Mouse (Mus musculus) megakaryocyte, embryonic 14.5 days (primary cell): Measurements from ENCODE around the gene Fkbp5. TPM values are rescaled to one million over a fixed set of nuclear protein-coding genes. Genes with fewer than 3 reads are reported as not detected.

Experiments used
- H3K27me3 ChIP-seq: replicated peaks from 2 replicates; pipeline ENCODE3; 2012; ENCODE audit warnings: inconsistent platforms
- H3K36me3 ChIP-seq: replicated peaks from 2 replicates; pipeline ENCODE3; 2012; ENCODE audit warnings: low read length, inconsistent platforms, mixed read lengths
- H3K4me1 ChIP-seq: 2 replicates; pipeline ENCODE4 v1.6.1; 2012; ENCODE audit warnings: inconsistent platforms
- H3K4me3 ChIP-seq: replicated peaks from 2 replicates; pipeline ENCODE3; 2012; ENCODE audit warnings: moderate library complexity, mild to moderate bottlenecking, inconsistent platforms
- H3K9me3 ChIP-seq: 2 replicates; pipeline ENCODE4 v1.6.1; 2012; ENCODE audit warnings: inconsistent platforms
- FLI1 ChIP-seq: IDR thresholded peaks from 2 replicates; pipeline ENCODE4 v1.6.1; 2012; ENCODE audit warnings: low read length, inconsistent platforms, mixed read lengths
- GATA1 ChIP-seq: IDR thresholded peaks from 3 replicates; pipeline ENCODE4 v1.6.1; 2012; ENCODE audit warnings: mixed read lengths, low read length, inconsistent platforms, borderline replicate concordance
- polyA plus RNA-seq: library from polyadenylated mRNA; stranded (reverse); fragments of >175 nt; gene quantifications from 2 replicates; pipeline ENCODE4 v1.2.3, GENCODE M21; 2012; ENCODE audit warnings: low replicate concordance; ENCODE audit not compliant: insufficient read depth

Fkbp5 gene
- polyA plus RNA-seq, 1 experiment = 25.1 TPM

GRCm38 (mm10) chr17:28546925-28547324 is 29.6 kb upstream of the Fkbp5 start:
- Histone ChIP-seq H3K4me1 (no peaks in the 10 kb centered on the region), H3K9me3 (peaks cover 12% of the 10 kb centered on the region), H3K36me3 (no peaks in the 10 kb centered on the region), H3K4me3 (no peak overlapping the region), H3K27me3 (peaks cover 46% of the 10 kb centered on the region)
- TF ChIP-seq GATA1 (no peak), FLI1 (no peak)

DNA sequence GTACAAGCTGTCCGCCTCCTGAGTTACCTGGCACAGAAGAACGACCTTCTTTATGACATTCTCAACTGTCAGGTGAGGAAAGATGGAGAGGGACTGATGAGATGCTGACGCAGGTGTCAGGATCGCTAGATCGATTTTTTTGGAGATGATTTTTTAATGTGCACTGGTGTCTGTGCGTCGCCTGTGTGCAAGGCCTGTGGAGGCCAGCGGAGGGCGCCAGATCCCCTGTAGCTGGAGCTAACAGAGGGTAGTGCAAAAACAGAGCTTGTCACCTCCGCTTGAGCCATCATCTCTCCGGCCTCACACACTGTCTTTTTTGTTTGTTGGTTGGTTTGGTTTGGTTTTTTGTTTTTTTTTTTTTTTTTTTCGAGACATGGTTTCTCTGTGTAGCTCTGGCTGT is 20.6 kb upstream of the Fkbp5 start:
- peaks cover 31% of the 10 kb centered on the region for H3K27me3 ChIP-seq
- H3K36me3 ChIP-seq = no peaks in the 10 kb centered on the region
- H3K4me3 ChIP-seq = no peak overlapping the region
- TF ChIP-seq GATA1 (no peak), FLI1 (no peak)
- no peaks in the 10 kb centered on the region; the same call in 1 of the 2 replicates for H3K4me1 ChIP-seq
- peaks cover 51% of the 10 kb centered on the region for H3K9me3 ChIP-seq

- TF ChIP-seq GATA1 (no peak), FLI1 (no peak)
- peak overlapping the region; percentile 14 for H3K4me3 ChIP-seq
- H3K9me3 ChIP-seq = peaks cover 15% of the 10 kb centered on the region
- H3K4me1 ChIP-seq = peaks cover 10% of the 10 kb centered on the region
- H3K27me3 ChIP-seq = peaks cover 48% of the 10 kb centered on the region
- H3K36me3 ChIP-seq = no peaks in the 10 kb centered on the region
Measured at GRCm38 (mm10) chr17:28533327-28533726, 16.0 kb upstream of the Fkbp5 start.

DNA sequence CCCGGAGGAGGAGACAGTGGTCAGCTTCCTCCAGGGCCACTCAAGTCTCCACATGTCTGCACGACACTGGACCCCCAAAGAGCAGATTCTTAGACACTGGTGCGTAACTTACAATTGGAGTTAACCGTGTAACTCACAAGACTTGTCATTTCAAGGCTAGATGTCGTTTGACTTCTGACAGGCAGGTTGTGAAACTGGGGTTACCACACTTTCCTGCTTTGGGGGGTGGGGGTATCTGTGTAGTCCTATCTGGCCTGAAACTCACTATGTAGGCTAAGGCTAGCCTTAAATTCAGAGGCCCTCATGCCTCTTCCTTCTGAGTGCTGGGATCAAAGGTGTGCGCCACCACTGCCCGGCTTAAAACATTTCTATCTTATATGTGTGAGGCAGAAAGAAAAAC is 15.2 kb upstream of the Fkbp5 start:
- no peak for TF ChIP-seq FLI1
- no peak for TF ChIP-seq GATA1
- Histone ChIP-seq H3K36me3 (no peaks in the 10 kb centered on the region), H3K4me3 (no peak overlapping the region), H3K4me1 (peaks cover 18% of the 10 kb centered on the region), H3K27me3 (peaks cover 43% of the 10 kb centered on the region), H3K9me3 (peaks cover 9% of the 10 kb centered on the region)

DNA sequence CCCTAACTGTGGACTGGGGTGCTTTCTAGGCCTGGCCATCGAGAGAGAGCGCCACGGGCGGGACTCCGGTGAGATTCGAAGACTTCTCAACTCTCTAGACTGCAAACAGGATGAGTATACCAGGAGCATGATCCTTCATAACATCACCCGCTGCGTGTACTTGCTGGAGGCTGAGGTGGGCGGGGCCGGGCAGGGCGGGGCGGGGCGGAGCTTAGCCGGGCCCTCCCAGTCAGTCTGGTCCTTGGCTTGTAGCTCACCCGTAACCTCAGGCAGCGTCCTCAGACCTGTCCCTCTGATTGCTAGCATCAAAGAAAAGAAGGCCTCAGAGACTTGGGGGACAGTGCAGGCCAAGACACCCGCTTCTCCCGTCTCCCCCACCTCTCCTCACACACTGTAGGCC is 14.6 kb upstream of the Fkbp5 start:
- peaks cover 3% of the 10 kb centered on the region for H3K9me3 ChIP-seq

GRCm38 (mm10) chr17:28530506-28530905 is 13.2 kb upstream of the Fkbp5 start, which contains the start of gene Armc12:
TSS of gene Armc12 (plus strand) at chr17:28530806.
- no peak for TF ChIP-seq FLI1
- TF ChIP-seq GATA1 = no peak

More for the DNA sequence above, 14.6 kb upstream of the Fkbp5 start:
- no peaks in the 10 kb centered on the region for H3K36me3 ChIP-seq
- H3K4me3 ChIP-seq = no peak overlapping the region
- TF ChIP-seq GATA1 = no peak
- no peak for TF ChIP-seq FLI1
- peaks cover 24% of the 10 kb centered on the region for H3K4me1 ChIP-seq
- H3K27me3 ChIP-seq = peaks cover 37% of the 10 kb centered on the region

GRCm38 (mm10) chr17:28529116-28529515 is 11.8 kb upstream of the Fkbp5 start:
- H3K4me3 ChIP-seq = no peak overlapping the region
- no peaks in the 10 kb centered on the region for H3K36me3 ChIP-seq
- TF ChIP-seq GATA1 (no peak), FLI1 (no peak)
- peaks cover 3% of the 10 kb centered on the region for H3K9me3 ChIP-seq
- peaks cover 35% of the 10 kb centered on the region for H3K27me3 ChIP-seq
- H3K4me1 ChIP-seq = peaks cover 40% of the 10 kb centered on the region

More at GRCm38 (mm10) chr17:28530506-28530905, 13.2 kb upstream of the Fkbp5 start, which contains the start of gene Armc12:
- Histone ChIP-seq H3K36me3 (no peaks in the 10 kb centered on the region), H3K9me3 (peaks cover 3% of the 10 kb centered on the region), H3K4me1 (peaks cover 28% of the 10 kb centered on the region), H3K27me3 (peaks cover 33% of the 10 kb centered on the region), H3K4me3 (no peak within 1 kb of the TSS)

- TF ChIP-seq FLI1 (no peak), GATA1 (no peak)
- peak overlapping the region; percentile 83 for H3K4me3 ChIP-seq
- H3K27me3 ChIP-seq = peaks cover 36% of the 10 kb centered on the region
- H3K4me1 ChIP-seq = peaks cover 51% of the 10 kb centered on the region
- no peaks in the 10 kb centered on the region for H3K36me3 ChIP-seq
- peaks cover 3% of the 10 kb centered on the region for H3K9me3 ChIP-seq
Measured at GRCm38 (mm10) chr17:28528043-28528351, 10.7 kb upstream of the Fkbp5 start.

DNA sequence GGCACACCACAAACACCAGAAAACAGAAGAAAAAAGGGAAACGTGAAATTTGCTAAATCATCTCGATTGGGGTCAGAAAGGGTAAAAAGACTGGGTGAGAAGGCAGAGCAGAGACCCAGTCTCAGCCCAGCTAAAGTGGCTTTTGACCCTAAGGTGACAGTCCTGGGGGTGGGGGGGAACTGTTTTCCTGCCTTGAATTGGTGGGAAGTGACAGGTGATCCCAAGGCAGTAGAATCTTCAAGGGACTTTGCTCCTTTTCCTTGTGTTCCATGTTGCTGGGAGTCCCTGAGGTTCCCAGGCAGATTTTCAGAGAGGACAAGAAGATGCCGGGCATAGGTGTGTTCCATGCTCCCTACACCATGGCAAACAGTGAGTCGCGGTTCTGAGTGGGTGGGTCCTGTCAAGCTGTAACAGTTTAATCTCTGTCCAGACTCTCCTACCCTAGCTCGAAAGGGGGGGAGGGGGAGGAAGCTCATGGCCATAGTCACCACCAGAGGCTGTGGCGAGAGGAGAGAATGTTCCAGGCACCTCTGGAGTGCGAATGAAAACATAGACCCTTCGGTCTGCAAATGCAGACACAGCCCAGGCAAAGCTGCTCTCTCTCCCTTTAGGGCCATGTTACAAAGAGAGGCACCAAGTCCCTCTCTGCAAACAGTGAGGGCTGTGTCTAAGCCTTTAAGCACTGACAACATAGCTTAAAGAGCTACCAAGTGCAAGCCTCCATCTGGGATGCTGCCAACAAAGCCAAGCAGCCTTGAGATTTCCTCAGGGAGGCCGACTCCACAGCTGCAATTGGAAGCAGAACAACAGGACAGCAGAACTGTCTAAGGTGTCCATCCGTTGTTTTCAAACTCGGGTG is 10.1 kb upstream of the Fkbp5 start:
- H3K9me3 ChIP-seq = peaks cover 3% of the 10 kb centered on the region
- peaks cover 37% of the 10 kb centered on the region for H3K27me3 ChIP-seq
- no peaks in the 10 kb centered on the region for H3K36me3 ChIP-seq
- peaks cover 57% of the 10 kb centered on the region for H3K4me1 ChIP-seq
- peak overlapping the region; percentile 83 for H3K4me3 ChIP-seq
- no peak for TF ChIP-seq GATA1
- TF ChIP-seq FLI1 = no peak

GRCm38 (mm10) chr17:28524831-28525430 is 7.6 kb upstream of the Fkbp5 start:
- Histone ChIP-seq H3K9me3 (peaks cover 1% of the 10 kb centered on the region), H3K36me3 (no peaks in the 10 kb centered on the region), H3K4me3 (no peak overlapping the region), H3K27me3 (peaks cover 36% of the 10 kb centered on the region), H3K4me1 (peaks cover 57% of the 10 kb centered on the region)
- TF ChIP-seq FLI1 (no peak), GATA1 (no peak)
